Mouse (Mus musculus): Measurements from ENCODE around the gene Gm28047. TPM values are rescaled to one million over a fixed set of nuclear protein-coding genes. Genes with fewer than 3 reads are reported as not detected.

The Gm28047 gene
- 0.09 TPM in 1 of 2 replicates, not detected in the other for polyA plus RNA-seq (2012)

DNA sequence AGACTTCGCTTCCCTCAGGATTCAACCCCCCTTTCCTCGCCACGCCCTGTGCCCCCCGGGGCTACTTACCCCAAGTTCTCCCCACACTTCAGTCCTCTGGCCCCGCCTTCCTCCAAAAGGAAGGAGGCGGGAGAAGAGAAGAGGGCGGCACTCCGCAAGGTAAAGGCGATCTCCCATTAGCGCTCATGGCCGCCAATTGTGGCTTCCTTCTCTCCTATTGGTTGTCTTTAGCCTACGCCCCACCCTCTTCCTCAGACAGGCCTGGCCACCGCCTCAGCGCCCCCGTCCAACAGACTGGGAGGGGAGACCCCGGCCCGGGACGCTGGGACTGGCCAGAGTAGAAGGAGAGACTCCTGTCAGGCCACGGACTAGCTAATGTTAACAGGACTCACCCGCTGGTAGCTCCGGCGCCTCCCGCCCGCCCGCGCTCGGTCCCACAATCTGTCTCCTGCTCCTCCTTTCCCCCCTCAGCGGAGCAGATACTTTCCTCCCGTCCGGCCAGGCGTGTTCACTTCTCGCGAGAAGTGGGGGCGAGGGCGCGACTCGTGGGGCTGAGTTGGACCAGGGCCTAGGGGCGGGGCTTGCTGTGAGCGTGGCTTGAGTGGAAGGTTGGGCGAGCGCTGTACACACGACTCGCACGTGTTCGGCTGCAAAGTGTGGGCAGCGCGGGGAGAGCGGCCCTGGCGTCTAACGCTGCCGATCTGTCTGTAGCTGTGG, at the start of gene Gm28047, which contains the start of gene Atf7:
Gm28047 (minus strand) TSS at position 98 of the 717 bp plus-strand sequence.
Atf7 (minus strand) TSS at position 495 of the 717 bp plus-strand sequence.
- H3K27me3 ChIP-seq (ENCODE audit: control insufficient read depth) = no peaks in the 10 kb centered on the region
- H3K36me3 ChIP-seq (ENCODE audit: control insufficient read depth) = peaks cover 3% of the 10 kb centered on the region
- no peaks in the 10 kb centered on the region for H3K9me3 ChIP-seq (ENCODE audit: control insufficient read depth, low read length)
- H3K4me3 ChIP-seq (replicated peaks) = peak within 1 kb of the TSS; percentile 83
- H3K4me1 ChIP-seq (ENCODE audit: control insufficient read depth) = peaks cover 34% of the 10 kb centered on the region
- no peak for TF ChIP-seq TAL1 (IDR thresholded peaks at IDR 0.05; ENCODE audit: low read length)

DNA sequence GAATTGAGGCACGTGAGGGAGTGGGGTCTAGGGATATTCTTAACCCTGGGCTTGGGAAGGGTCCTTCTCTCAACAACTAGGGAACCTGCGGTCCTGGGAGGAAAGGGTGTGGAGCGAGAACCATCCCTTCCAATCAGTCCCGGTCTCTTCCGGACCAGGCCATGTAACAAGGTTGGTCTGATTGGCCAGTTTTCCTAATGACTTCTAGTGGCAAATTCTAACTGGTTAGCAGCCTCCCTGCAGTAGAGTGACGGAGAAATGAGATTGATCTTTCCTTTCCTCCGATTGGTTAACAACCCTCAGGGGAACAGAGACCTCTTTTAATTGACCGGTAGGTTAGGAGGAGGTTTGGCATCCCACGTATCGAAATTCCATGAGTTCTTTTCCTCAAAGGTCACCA, 48.7 kb upstream of the Gm28047 start:
- H3K4me3 ChIP-seq (replicated peaks) = no peak overlapping the region
- TF ChIP-seq GATA1 (IDR thresholded peaks at IDR 0.05; ENCODE audit: low read length) (no peak), TAL1 (IDR thresholded peaks at IDR 0.05; ENCODE audit: low read length) (no peak)
- H3K9me3 ChIP-seq (ENCODE audit: control insufficient read depth, low read length) = no peaks in the 10 kb centered on the region
- H3K27me3 ChIP-seq (ENCODE audit: control insufficient read depth) = peaks cover 49% of the 10 kb centered on the region
- H3K4me1 ChIP-seq (ENCODE audit: control insufficient read depth) = peaks cover 33% of the 10 kb centered on the region
- H3K36me3 ChIP-seq (ENCODE audit: control insufficient read depth) = peaks cover 12% of the 10 kb centered on the region

DNA sequence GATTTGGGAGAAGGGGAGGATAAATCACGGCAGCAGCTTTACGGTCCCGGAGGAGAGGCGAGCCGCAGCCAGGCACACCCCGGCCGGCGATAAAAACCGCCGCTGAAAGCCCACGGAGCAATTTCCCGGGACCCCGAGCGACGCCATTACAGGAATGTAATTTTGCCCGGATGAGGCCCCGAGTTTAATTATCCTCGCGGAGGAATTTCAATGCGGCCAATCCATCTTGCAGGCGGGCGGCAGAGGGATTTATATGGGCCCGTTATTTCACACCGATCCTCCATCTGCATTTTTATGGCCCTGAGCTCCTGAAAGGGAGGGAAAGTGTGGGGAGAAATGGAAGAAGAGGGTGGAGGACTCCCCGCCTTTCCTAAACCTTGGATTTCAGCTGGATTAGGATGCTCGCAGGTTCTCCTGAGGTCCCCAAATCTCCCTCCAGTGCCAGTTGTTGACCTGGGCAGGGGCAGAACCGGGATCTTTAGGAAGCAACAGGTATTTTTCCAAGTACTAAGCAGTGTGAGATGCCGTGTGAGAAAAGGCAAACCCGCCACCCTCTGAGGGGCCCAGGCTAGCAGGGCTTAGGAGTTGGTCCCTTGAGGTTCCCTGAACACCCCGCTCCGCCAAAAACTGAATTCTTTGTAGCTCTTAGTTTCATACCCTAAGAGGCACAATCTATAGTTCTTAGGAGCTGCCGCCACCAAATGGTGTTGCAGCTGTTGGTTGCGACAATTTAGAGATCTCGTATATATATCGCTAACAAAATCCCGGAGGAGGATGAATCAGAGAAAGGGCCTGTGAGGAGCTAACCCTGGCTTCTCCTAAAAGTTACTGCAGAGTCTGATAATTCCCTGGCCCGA, 47.6 kb upstream of the Gm28047 start, which contains the start of gene Atp5g2:
Atp5g2 (minus strand) TSS at position 138 of the 857 bp plus-strand sequence.
- Histone ChIP-seq H3K4me3 (replicated peaks) (peak within 1 kb of the TSS; percentile 73), H3K27me3 (ENCODE audit: control insufficient read depth) (peaks cover 49% of the 10 kb centered on the region), H3K36me3 (ENCODE audit: control insufficient read depth) (peaks cover 21% of the 10 kb centered on the region), H3K4me1 (ENCODE audit: control insufficient read depth) (peaks cover 38% of the 10 kb centered on the region), H3K9me3 (ENCODE audit: control insufficient read depth, low read length) (no peaks in the 10 kb centered on the region)
- no peak for TF ChIP-seq GATA1 (IDR thresholded peaks at IDR 0.05; ENCODE audit: low read length)
- no peak for TF ChIP-seq TAL1 (IDR thresholded peaks at IDR 0.05; ENCODE audit: low read length)

DNA sequence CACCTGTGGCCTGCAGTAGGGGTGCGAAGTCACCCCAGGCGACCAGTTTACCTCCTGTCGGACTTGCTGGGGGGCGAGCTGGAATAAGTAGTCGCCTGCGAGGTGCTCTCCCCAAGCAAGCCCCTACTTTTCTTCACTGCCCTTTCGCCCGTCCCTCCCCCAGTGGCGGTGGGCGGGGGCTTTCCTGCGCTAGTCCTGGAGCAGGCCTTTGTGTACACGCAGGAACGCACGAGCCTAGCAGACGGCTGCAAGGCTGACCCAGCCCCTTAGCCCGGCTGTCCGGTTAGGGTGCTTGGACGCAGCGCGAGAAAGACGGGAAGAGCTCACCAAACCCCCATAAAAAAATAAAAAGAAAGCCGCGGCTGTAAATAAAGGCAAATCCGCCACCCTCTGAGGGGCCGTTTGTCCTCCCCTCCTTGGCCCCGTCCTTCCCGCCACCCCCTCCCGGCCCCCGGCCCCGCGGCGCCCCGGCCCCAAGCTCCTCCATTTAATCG, 46.9 kb upstream of the Gm28047 start:
- peak overlapping the region; percentile 73 for H3K4me3 ChIP-seq (replicated peaks)
- TF ChIP-seq TAL1 (IDR thresholded peaks at IDR 0.05; ENCODE audit: low read length) = no peak
- no peak for TF ChIP-seq GATA1 (IDR thresholded peaks at IDR 0.05; ENCODE audit: low read length)
- H3K4me1 ChIP-seq (ENCODE audit: control insufficient read depth) = peaks cover 41% of the 10 kb centered on the region
- peaks cover 28% of the 10 kb centered on the region for H3K36me3 ChIP-seq (ENCODE audit: control insufficient read depth)
- H3K9me3 ChIP-seq (ENCODE audit: control insufficient read depth, low read length) = no peaks in the 10 kb centered on the region
- peaks cover 49% of the 10 kb centered on the region for H3K27me3 ChIP-seq (ENCODE audit: control insufficient read depth)

DNA sequence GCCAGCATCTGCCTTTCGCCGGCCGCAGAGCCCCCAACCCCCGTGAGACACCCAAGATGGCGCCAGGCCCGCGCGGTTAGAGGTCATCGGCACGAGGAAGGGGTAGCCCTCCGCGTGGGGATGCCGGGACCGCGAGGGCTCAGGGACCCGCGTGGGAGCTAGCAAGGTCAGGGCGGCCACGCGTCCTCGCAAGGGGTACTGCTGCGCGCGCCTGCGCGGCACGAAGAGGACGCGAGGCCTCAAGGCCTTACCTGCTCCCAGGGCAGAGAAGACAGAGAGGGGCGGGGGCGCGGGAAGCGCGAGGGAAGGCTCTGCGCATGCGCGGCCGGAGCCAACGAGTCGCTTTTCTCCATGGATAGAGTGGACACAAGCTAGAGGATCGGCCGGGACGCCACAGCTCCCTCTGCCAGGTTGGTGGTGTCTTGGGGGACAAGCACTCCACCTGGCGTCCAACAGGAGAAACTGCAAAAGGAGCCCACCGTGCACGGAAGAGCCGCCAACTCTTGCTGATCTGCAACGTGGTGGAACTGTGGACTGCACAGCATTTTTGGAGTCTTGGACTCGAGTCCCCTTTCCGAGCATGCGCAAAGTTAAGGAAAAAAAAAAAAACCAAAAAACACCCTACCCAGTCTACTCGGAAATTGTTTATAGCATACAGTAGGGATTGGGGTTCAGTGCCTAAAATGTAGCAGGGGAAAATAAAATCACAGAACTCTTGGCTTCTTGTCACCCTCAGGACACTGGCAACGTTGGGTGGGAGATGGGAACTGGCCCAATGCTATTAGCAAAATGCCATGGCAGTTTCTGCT, 46.1 kb upstream of the Gm28047 start:
- peaks cover 49% of the 10 kb centered on the region for H3K27me3 ChIP-seq (ENCODE audit: control insufficient read depth)
- H3K4me1 ChIP-seq (ENCODE audit: control insufficient read depth) = peaks cover 44% of the 10 kb centered on the region
- peaks cover 36% of the 10 kb centered on the region for H3K36me3 ChIP-seq (ENCODE audit: control insufficient read depth)
- peak overlapping the region; percentile 73 for H3K4me3 ChIP-seq (replicated peaks)
- TF ChIP-seq GATA1 (IDR thresholded peaks at IDR 0.05; ENCODE audit: low read length) (no peak), TAL1 (IDR thresholded peaks at IDR 0.05; ENCODE audit: low read length) (no peak)
- no peaks in the 10 kb centered on the region for H3K9me3 ChIP-seq (ENCODE audit: control insufficient read depth, low read length)

DNA sequence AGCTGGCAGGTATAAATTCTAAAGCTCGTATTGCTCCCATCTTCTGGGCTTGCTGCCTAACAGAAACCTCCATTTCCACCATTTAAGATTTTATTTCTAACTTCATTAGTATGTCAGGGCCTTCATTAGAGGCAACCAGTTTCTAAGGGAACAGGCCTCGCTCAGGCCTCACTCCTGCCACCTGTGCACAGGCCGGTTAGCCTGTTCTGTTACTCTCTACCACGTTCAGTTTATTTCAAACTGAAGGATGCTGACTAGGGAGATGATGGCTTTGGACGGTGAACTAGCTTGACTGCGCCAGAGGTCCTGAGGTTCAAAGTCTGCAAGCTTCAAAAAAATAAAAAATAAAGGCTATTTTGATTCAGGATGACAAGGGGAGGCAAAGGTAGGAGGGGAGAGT, 45.4 kb upstream of the Gm28047 start:
- Histone ChIP-seq H3K36me3 (ENCODE audit: control insufficient read depth) (peaks cover 42% of the 10 kb centered on the region), H3K4me1 (ENCODE audit: control insufficient read depth) (peaks cover 46% of the 10 kb centered on the region), H3K4me3 (replicated peaks) (peak overlapping the region; percentile 73), H3K27me3 (ENCODE audit: control insufficient read depth) (peaks cover 46% of the 10 kb centered on the region), H3K9me3 (ENCODE audit: control insufficient read depth, low read length) (no peaks in the 10 kb centered on the region)
- TF ChIP-seq GATA1 (IDR thresholded peaks at IDR 0.05; ENCODE audit: low read length) = no peak
- TF ChIP-seq TAL1 (IDR thresholded peaks at IDR 0.05; ENCODE audit: low read length) = no peak

DNA sequence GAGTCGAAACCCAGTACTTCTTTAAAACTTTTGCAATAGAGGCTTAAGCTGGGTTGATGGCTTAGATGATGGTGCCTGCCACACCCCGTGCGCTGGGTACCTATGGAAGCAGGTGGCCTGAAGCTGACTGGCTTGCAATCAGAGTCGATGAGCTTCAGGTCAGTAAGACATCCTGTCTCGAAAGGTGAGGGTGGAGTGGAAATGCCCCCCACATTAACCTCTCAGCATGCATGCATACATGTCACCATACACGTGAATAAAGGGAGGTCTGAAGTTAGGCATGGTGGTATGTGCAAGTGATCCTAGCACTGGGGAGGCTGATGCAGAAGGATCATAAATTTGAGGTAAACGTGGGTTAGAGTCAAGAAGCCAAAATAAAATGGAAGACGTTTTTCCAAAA, 44.7 kb upstream of the Gm28047 start:
- Histone ChIP-seq H3K36me3 (ENCODE audit: control insufficient read depth) (peaks cover 50% of the 10 kb centered on the region), H3K4me3 (replicated peaks) (peak overlapping the region; percentile 73), H3K9me3 (ENCODE audit: control insufficient read depth, low read length) (no peaks in the 10 kb centered on the region), H3K27me3 (ENCODE audit: control insufficient read depth) (peaks cover 39% of the 10 kb centered on the region), H3K4me1 (ENCODE audit: control insufficient read depth) (peaks cover 46% of the 10 kb centered on the region)
- TF ChIP-seq GATA1 (IDR thresholded peaks at IDR 0.05; ENCODE audit: low read length) (no peak), TAL1 (IDR thresholded peaks at IDR 0.05; ENCODE audit: low read length) (no peak)

DNA sequence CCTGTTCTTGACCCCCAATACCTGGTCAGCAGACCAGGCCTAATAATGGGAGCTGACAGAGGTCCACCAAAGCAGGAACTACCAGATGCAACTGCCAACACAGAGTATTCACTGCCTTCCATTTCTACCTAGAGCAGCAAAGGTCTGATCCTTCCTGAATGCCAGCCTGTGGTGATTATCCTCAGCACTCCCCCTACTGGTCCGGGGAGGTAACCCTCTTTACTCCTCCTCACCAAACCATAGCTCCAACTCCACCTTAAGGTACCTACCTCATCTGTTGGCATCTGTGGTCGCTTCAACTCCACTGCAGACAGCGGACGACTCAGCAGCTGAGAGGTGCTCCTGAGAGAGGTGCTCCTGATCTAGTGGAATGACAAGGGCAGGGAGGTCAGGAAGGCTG, 40.6 kb upstream of the Gm28047 start:
- Histone ChIP-seq H3K4me3 (replicated peaks) (no peak overlapping the region), H3K9me3 (ENCODE audit: control insufficient read depth, low read length) (no peaks in the 10 kb centered on the region), H3K36me3 (ENCODE audit: control insufficient read depth) (peaks cover 87% of the 10 kb centered on the region), H3K27me3 (ENCODE audit: control insufficient read depth) (no peaks in the 10 kb centered on the region), H3K4me1 (ENCODE audit: control insufficient read depth) (peaks cover 32% of the 10 kb centered on the region)
- no peak for TF ChIP-seq GATA1 (IDR thresholded peaks at IDR 0.05; ENCODE audit: low read length)
- no peak for TF ChIP-seq TAL1 (IDR thresholded peaks at IDR 0.05; ENCODE audit: low read length)

All from erythroblast, embryonic 14.5 days (primary cell).